Mouse (Mus musculus): ENCODE data around the gene Hist1h2ba. TPM values are rescaled to one million over a fixed set of nuclear protein-coding genes. Genes with fewer than 3 reads are reported as not detected.

The Hist1h2ba gene
- not detected for total RNA-seq (2021)

GRCm38 (mm10) chr13:23933421-23934210 is at the start of gene Hist1h2ba:
Gene Hist1h2ba (minus strand): TSS chr13:23934156.
- no peak for DNase-seq (ENCODE audit: extremely low spot score in 1 of 2, low spot score in 1 of 2)

- no peak for DNase-seq (ENCODE audit: extremely low spot score in 1 of 2, low spot score in 1 of 2)
Observed at GRCm38 (mm10) chr13:23972271-23972670, 38.3 kb upstream of the Hist1h2ba start.

GRCm38 (mm10) chr13:23971870-23972269 is 37.9 kb upstream of the Hist1h2ba start:
- no peak for DNase-seq (ENCODE audit: extremely low spot score in 1 of 2, low spot score in 1 of 2)

- no peak for DNase-seq (ENCODE audit: extremely low spot score in 1 of 2, low spot score in 1 of 2)
Observed at GRCm38 (mm10) chr13:23964909-23965308, 31.0 kb upstream of the Hist1h2ba start.

GRCm38 (mm10) chr13:23959776-23960175 is 25.8 kb upstream of the Hist1h2ba start:
- DNase-seq (ENCODE audit: extremely low spot score in 1 of 2, low spot score in 1 of 2), result no peak

GRCm38 (mm10) chr13:23950928-23951327 is 17.0 kb upstream of the Hist1h2ba start:
- no peak for DNase-seq (ENCODE audit: extremely low spot score in 1 of 2, low spot score in 1 of 2)

- DNase-seq (ENCODE audit: extremely low spot score in 1 of 2, low spot score in 1 of 2), result no peak
Observed at GRCm38 (mm10) chr13:23949484-23950246, 15.7 kb upstream of the Hist1h2ba start.

- DNase-seq (ENCODE audit: extremely low spot score in 1 of 2, low spot score in 1 of 2), result no peak
Observed at GRCm38 (mm10) chr13:23946254-23946653, 12.3 kb upstream of the Hist1h2ba start.

- DNase-seq (ENCODE audit: extremely low spot score in 1 of 2, low spot score in 1 of 2), result no peak
Observed at GRCm38 (mm10) chr13:23942861-23943260, 8.9 kb upstream of the Hist1h2ba start.

- DNase-seq (ENCODE audit: extremely low spot score in 1 of 2, low spot score in 1 of 2), result no peak
Observed at GRCm38 (mm10) chr13:23940291-23940690, 6.3 kb upstream of the Hist1h2ba start.

- DNase-seq (ENCODE audit: extremely low spot score in 1 of 2, low spot score in 1 of 2), result peak in 1 of 2 experiments; percentile 53
Observed at GRCm38 (mm10) chr13:23938699-23939098, 4.7 kb upstream of the Hist1h2ba start.

- no peak for DNase-seq (ENCODE audit: extremely low spot score in 1 of 2, low spot score in 1 of 2)
Observed at GRCm38 (mm10) chr13:23934211-23934520, 210 bp upstream of the Hist1h2ba start, which contains the start of gene Hist1h2aa. Gene Hist1h2aa (plus strand): TSS chr13:23934462.

GRCm38 (mm10) chr13:23930904-23931303 is 3.1 kb downstream of the Hist1h2ba start:
- no peak for DNase-seq (ENCODE audit: extremely low spot score in 1 of 2, low spot score in 1 of 2)

- no peak for DNase-seq (ENCODE audit: extremely low spot score in 1 of 2, low spot score in 1 of 2)
Observed at GRCm38 (mm10) chr13:23930461-23930860, 3.5 kb downstream of the Hist1h2ba start.

GRCm38 (mm10) chr13:23928637-23929036 is 5.3 kb downstream of the Hist1h2ba start:
- DNase-seq (ENCODE audit: extremely low spot score in 1 of 2, low spot score in 1 of 2), result no peak

- DNase-seq (ENCODE audit: extremely low spot score in 1 of 2, low spot score in 1 of 2), result no peak
Observed at GRCm38 (mm10) chr13:23925792-23926191, 8.2 kb downstream of the Hist1h2ba start.

GRCm38 (mm10) chr13:23917674-23918073 is 16.3 kb downstream of the Hist1h2ba start:
- DNase-seq (ENCODE audit: extremely low spot score in 1 of 2, low spot score in 1 of 2), result no peak

- DNase-seq (ENCODE audit: extremely low spot score in 1 of 2, low spot score in 1 of 2), result no peak
Observed at GRCm38 (mm10) chr13:23916132-23916531, 17.8 kb downstream of the Hist1h2ba start.

GRCm38 (mm10) chr13:23914376-23915167 is 19.4 kb downstream of the Hist1h2ba start, which contains the start of gene Slc17a4:
Gene Slc17a4 (minus strand): TSS chr13:23915009.
- DNase-seq (ENCODE audit: extremely low spot score in 1 of 2, low spot score in 1 of 2), result no peak

GRCm38 (mm10) chr13:23913791-23914306 is 20.1 kb downstream of the Hist1h2ba start:
- DNase-seq (ENCODE audit: extremely low spot score in 1 of 2, low spot score in 1 of 2), result no peak

GRCm38 (mm10) chr13:23911335-23911734 is 22.6 kb downstream of the Hist1h2ba start:
- DNase-seq (ENCODE audit: extremely low spot score in 1 of 2, low spot score in 1 of 2), result no peak
